Mouse (Mus musculus) MEL (cell line): Measurements from ENCODE around the gene Klhl12. TPM values are rescaled to one million over a fixed set of nuclear protein-coding genes. Genes with fewer than 3 reads are reported as not detected.
A peak's percentile ranks its signal among the peaks of the same experiment; 100 is the strongest.
"Not testable (repeated sequence)": the region's sequence is repeated elsewhere in the genome, so short reads cannot be mapped to it uniquely, and the experiment has no call there.

Experiments
- DNase-seq: peaks from one replicate; pipeline ENCODE4 v3.0.0; 2011; ENCODE audit warnings: low read depth, low spot score
- H3K27ac ChIP-seq: 2 replicates; pipeline ENCODE4 v1.5.1; 2012; ENCODE audit warnings: low read depth, mild to moderate bottlenecking, control low read depth, low read length, moderate library complexity; ENCODE audit not compliant: control insufficient read depth
- H3K27me3 ChIP-seq, 2 experiments: fragments of 150-350 bp in 1 of 2; sonication (generic) in 1 of 2; 2 replicates each; pipeline ENCODE4 v1.6.1; 2012; ENCODE audit warnings: low read length in 2 of 2, mild to moderate bottlenecking in 2 of 2, improper control_type of control experiment in 1 of 2, moderate library complexity in 1 of 2; ENCODE audit not compliant: insufficient read depth in 2 of 2, control insufficient read depth in 1 of 2
- H3K36me3 ChIP-seq, 2 experiments: 2 replicates each; pipeline ENCODE4 v1.6.1; 2012 to 2014; ENCODE audit warnings: low read length in 2 of 2, improper control_type of control experiment in 1 of 2, inconsistent platforms in 1 of 2, mild to moderate bottlenecking in 1 of 2; ENCODE audit not compliant: insufficient read depth in 2 of 2, control insufficient read depth in 1 of 2
- H3K4me1 ChIP-seq, 2 experiments: fragments of 150-350 bp in 1 of 2; sonication (generic) in 1 of 2; 2 replicates each; pipeline ENCODE4 v1.6.1; 2012; ENCODE audit warnings: low read length in 2 of 2, improper control_type of control experiment in 1 of 2, mild to moderate bottlenecking in 1 of 2; ENCODE audit not compliant: insufficient read depth in 2 of 2, control insufficient read depth in 1 of 2
- H3K4me3 ChIP-seq, 2 experiments: fragments of 150-350 bp in 1 of 2; sonication (generic) in 1 of 2; 2 replicates each; pipeline ENCODE4 v1.5.1; 2012; ENCODE audit warnings: low read depth in 2 of 2, low read length in 2 of 2, mild to moderate bottlenecking in 2 of 2, moderate library complexity in 2 of 2, control low read depth in 1 of 2, improper control_type of control experiment in 1 of 2; ENCODE audit not compliant: control insufficient read depth in 1 of 2, insufficient read depth in 1 of 2
- H3K79me2 ChIP-seq: 2 replicates; pipeline ENCODE4 v1.6.1; 2012; ENCODE audit warnings: mild to moderate bottlenecking, low read length, moderate library complexity; ENCODE audit not compliant: control insufficient read depth, poor library complexity, insufficient read depth
- H3K9ac ChIP-seq: 2 replicates; pipeline ENCODE4 v1.6.1; 2012; ENCODE audit warnings: low read depth, mild to moderate bottlenecking, control low read depth, low read length, moderate library complexity; ENCODE audit not compliant: control insufficient read depth, poor library complexity, severe bottlenecking
- H3K9me3 ChIP-seq: fragments of 150-350 bp; sonication (generic); replicated peaks from 2 replicates; pipeline ENCODE4 v1.6.1; 2012; ENCODE audit warnings: mild to moderate bottlenecking, low read length, improper control_type of control experiment, moderate library complexity; ENCODE audit not compliant: insufficient read depth
- BHLHE40 ChIP-seq: IDR thresholded peaks from 2 replicates; pipeline ENCODE4 v1.6.1; 2012; ENCODE audit warnings: low read depth, mild to moderate bottlenecking, inconsistent platforms, low read length, improper control_type of control experiment, borderline replicate concordance
- CHD1 ChIP-seq: IDR thresholded peaks from 2 replicates; pipeline ENCODE4 v1.6.1; 2012; ENCODE audit warnings: low read depth, mild to moderate bottlenecking, inconsistent platforms, low read length, improper control_type of control experiment
- CTCF ChIP-seq, 3 experiments: IDR thresholded peaks in 2 of 3; conservative IDR thresholded peaks in 1 of 3; 2 replicates each; pipeline ENCODE4 v1.5.1; 2011 to 2012; ENCODE audit warnings: low read length in 3 of 3, low read depth in 2 of 3, mild to moderate bottlenecking in 2 of 3, improper control_type of control experiment in 1 of 3, inconsistent platforms in 1 of 3, mixed read lengths in 1 of 3, moderate library complexity in 1 of 3; ENCODE audit not compliant: control insufficient read depth in 1 of 3, insufficient read depth in 1 of 3, poor library complexity in 1 of 3, severe bottlenecking in 1 of 3
- ETS1 ChIP-seq: IDR thresholded peaks from 2 replicates; pipeline ENCODE4 v1.6.1; 2012; ENCODE audit warnings: low read depth, mild to moderate bottlenecking, inconsistent platforms, low read length, improper control_type of control experiment, moderate library complexity
- GATA1 ChIP-seq: IDR thresholded peaks from 2 replicates; pipeline ENCODE4 v1.6.1; 2011; ENCODE audit warnings: low read depth, low read length, improper control_type of control experiment
- HCFC1 ChIP-seq: IDR thresholded peaks from 2 replicates; pipeline ENCODE4 v1.6.1; 2012; ENCODE audit warnings: low read depth, mild to moderate bottlenecking, inconsistent platforms, low read length, improper control_type of control experiment, moderate library complexity
- KAT2A ChIP-seq: conservative IDR thresholded peaks from 2 replicates; pipeline ENCODE4 v1.6.1; 2012; ENCODE audit warnings: low read depth, low read length, improper control_type of control experiment, inconsistent platforms
- MAX ChIP-seq: IDR thresholded peaks from 2 replicates; pipeline ENCODE4 v1.6.1; 2011; ENCODE audit warnings: low read length, improper control_type of control experiment
- MYB ChIP-seq: IDR thresholded peaks from 2 replicates; pipeline ENCODE4 v1.6.1; 2011; ENCODE audit warnings: mild to moderate bottlenecking, low read depth, low read length, improper control_type of control experiment
- NELFE ChIP-seq: IDR thresholded peaks from 2 replicates; pipeline ENCODE4 v1.6.1; 2011; ENCODE audit warnings: low read depth, low read length, improper control_type of control experiment
- POLR2A ChIP-seq, 2 experiments: IDR thresholded peaks; 2 replicates each; pipeline ENCODE4 v1.6.1; 2011 to 2012; ENCODE audit warnings: low read length in 2 of 2, mild to moderate bottlenecking in 2 of 2, control low read depth in 1 of 2, improper control_type of control experiment in 1 of 2, low read depth in 1 of 2, moderate library complexity in 1 of 2; ENCODE audit not compliant: control insufficient read depth in 1 of 2, insufficient read depth in 1 of 2, poor library complexity in 1 of 2
- RAD21 ChIP-seq: IDR thresholded peaks from 2 replicates; pipeline ENCODE4 v1.6.1; 2011; ENCODE audit warnings: mild to moderate bottlenecking, low read depth, low read length, improper control_type of control experiment
- SIN3A ChIP-seq: IDR thresholded peaks from 2 replicates; pipeline ENCODE4 v1.6.1; 2012; ENCODE audit warnings: low read length, improper control_type of control experiment, inconsistent platforms
- SMC3 ChIP-seq: IDR thresholded peaks from 2 replicates; pipeline ENCODE4 v1.6.1; 2011; ENCODE audit warnings: low read depth, low read length, improper control_type of control experiment
- UBTF ChIP-seq: IDR thresholded peaks from 2 replicates; pipeline ENCODE4 v1.6.1; 2012; ENCODE audit warnings: low read depth, mild to moderate bottlenecking, inconsistent platforms, low read length, improper control_type of control experiment, moderate library complexity, borderline replicate concordance; ENCODE audit not compliant: insufficient read depth
- USF2 ChIP-seq, 2 experiments: IDR thresholded peaks; 2 replicates each; pipeline ENCODE4 v1.6.1; 2011 to 2012; ENCODE audit warnings: improper control_type of control experiment in 2 of 2, low read length in 2 of 2, borderline replicate concordance in 1 of 2, inconsistent platforms in 1 of 2, low read depth in 1 of 2, mild to moderate bottlenecking in 1 of 2; ENCODE audit not compliant: insufficient read depth in 1 of 2
- ZC3H11A ChIP-seq: IDR thresholded peaks from 2 replicates; pipeline ENCODE4 v1.6.1; 2012; ENCODE audit warnings: low read depth, mild to moderate bottlenecking, inconsistent platforms, low read length, improper control_type of control experiment
- ZKSCAN1 ChIP-seq: IDR thresholded peaks from 2 replicates; pipeline ENCODE4 v1.6.1; 2012; ENCODE audit warnings: low read depth, mild to moderate bottlenecking, inconsistent platforms, low read length, improper control_type of control experiment, moderate library complexity
- ZNF384 ChIP-seq: IDR thresholded peaks from 2 replicates; pipeline ENCODE4 v1.6.1; 2012; ENCODE audit warnings: low read depth, mild to moderate bottlenecking, inconsistent platforms, low read length, improper control_type of control experiment
- polyA plus RNA-seq, 2 experiments: library from polyadenylated mRNA; stranded (reverse) in 1 of 2; unstranded in 1 of 2; fragments of >175 nt in 1 of 2; fragments of >200 nt in 1 of 2; gene quantifications; 2 replicates each; pipeline versions ENCODE4 v1.2.1 to v1.2.4; 2012; ENCODE audit warnings: low replicate concordance in 2 of 2, low read depth in 1 of 2; ENCODE audit not compliant: insufficient read length in 2 of 2, insufficient read depth in 1 of 2, missing spikeins in 1 of 2
- total RNA-seq: library from RNA; depleted of rRNA; stranded (reverse); fragments of 300-350 nt; gene quantifications from 2 replicates; pipeline ENCODE4 v1.2.3, GENCODE M21; 2012

The Klhl12 gene
- total and polyA plus RNA-seq, 3 experiments, result 20.8 to 26.4 TPM; not detected in 1

GRCm38 (mm10) chr1:134440437-134440836 lies 14.9 kb upstream of the Klhl12 start:
- H3K4me1 ChIP-seq, result peaks cover 24% of the 10 kb centered on the region in 2 experiments
- no peaks in the 10 kb centered on the region for H3K79me2 ChIP-seq
- no peak for DNase-seq
- peaks cover 0 to 24% of the 10 kb centered on the region in 2 experiments; a peak in 2 of 4 replicates for H3K36me3 ChIP-seq
- no peak overlapping the region for H3K27ac ChIP-seq
- TF ChIP-seq SIN3A (no peak), MAX (no peak), USF2 (IDR thresholded peaks at IDR 0.05; ENCODE audit: borderline replicate concordance in 1 of 2, insufficient read depth in 1 of 2, low read depth in 1 of 2, low read length in 2 of 2) (no peak), UBTF (no peak), HCFC1 (no peak), BHLHE40 (no peak), ZC3H11A (no peak), SMC3 (no peak), GATA1 (no peak), ZKSCAN1 (no peak), RAD21 (no peak), ZNF384 (no peak), KAT2A (no peak), CHD1 (no peak), ETS1 (no peak), POLR2A (IDR thresholded peaks at IDR 0.05; ENCODE audit: control insufficient read depth in 1 of 2, insufficient read depth in 1 of 2, low read depth in 1 of 2, low read length in 2 of 2, poor library complexity in 1 of 2) (no peak), CTCF (IDR thresholded peaks at IDR 0.05 in 2 of 3, conservative IDR thresholded peaks at IDR 0.05 in 1 of 3; ENCODE audit: control insufficient read depth in 1 of 3, insufficient read depth in 1 of 3, low read depth in 2 of 3, low read length in 3 of 3, poor library complexity in 1 of 3, severe bottlenecking in 1 of 3) (no peak), NELFE (no peak), MYB (no peak)
- no peak overlapping the region for H3K4me3 ChIP-seq
- H3K27me3 ChIP-seq, result no peaks in the 10 kb centered on the region
- no peaks in the 10 kb centered on the region for H3K9me3 ChIP-seq
- H3K9ac ChIP-seq, result no peak overlapping the region

DNA sequence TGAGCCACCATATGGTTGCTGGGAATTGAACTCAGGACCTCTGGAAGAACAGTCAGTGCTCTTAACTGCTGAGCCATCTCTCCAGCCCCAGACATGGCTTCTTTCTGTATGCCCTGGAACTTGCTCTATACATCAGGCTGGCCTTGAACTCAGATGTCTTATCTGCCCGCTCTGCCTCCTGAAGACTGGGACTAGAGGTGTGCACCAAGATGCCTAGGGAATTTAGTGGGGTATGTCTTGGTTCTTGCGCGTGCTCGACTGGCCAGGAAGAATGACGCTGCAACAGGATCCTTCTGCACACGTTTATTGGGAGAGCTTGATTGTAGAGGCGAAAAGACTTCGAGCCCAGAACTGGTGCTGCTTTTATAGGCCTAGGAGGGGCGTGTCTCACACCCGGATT lies 13.6 kb upstream of the Klhl12 start:
- not testable (repeated sequence) for H3K27ac ChIP-seq, H3K9me3 ChIP-seq, H3K4me3 ChIP-seq, H3K9ac ChIP-seq, H3K27me3 ChIP-seq, H3K79me2 ChIP-seq
- H3K36me3 ChIP-seq, result peaks cover 0 to 22% of the 10 kb centered on the region in 2 experiments; a peak in 2 of 4 replicates
- H3K4me1 ChIP-seq, result peaks cover 24 to 29% of the 10 kb centered on the region in 2 experiments
- peak; percentile 65 for DNase-seq
- TF ChIP-seq NELFE (peak; percentile 42; the same call in 1 of the 2 replicates), POLR2A (IDR thresholded peaks at IDR 0.05; ENCODE audit: control insufficient read depth in 1 of 2, insufficient read depth in 1 of 2, low read depth in 1 of 2, low read length in 2 of 2, poor library complexity in 1 of 2) (peak; percentile 13 to 58; a peak in 2 of 4 replicates)
